Mouse (Mus musculus): ENCODE results near the gene Vav2.

Vav2 gene

GRCm38 (mm10) chr2:27280920-27281611, 145.8 kb downstream of the Vav2 start:
- DNase-seq (ENCODE audit: extremely low spot score, low spot score): peak; percentile 74

GRCm38 (mm10) chr2:27278859-27279258, 148.0 kb downstream of the Vav2 start:
- no peak for DNase-seq (ENCODE audit: extremely low spot score, low spot score)

- DNase-seq (ENCODE audit: extremely low spot score, low spot score): no peak
Measured at GRCm38 (mm10) chr2:27268325-27268724, 158.5 kb downstream of the Vav2 start.

DNA sequence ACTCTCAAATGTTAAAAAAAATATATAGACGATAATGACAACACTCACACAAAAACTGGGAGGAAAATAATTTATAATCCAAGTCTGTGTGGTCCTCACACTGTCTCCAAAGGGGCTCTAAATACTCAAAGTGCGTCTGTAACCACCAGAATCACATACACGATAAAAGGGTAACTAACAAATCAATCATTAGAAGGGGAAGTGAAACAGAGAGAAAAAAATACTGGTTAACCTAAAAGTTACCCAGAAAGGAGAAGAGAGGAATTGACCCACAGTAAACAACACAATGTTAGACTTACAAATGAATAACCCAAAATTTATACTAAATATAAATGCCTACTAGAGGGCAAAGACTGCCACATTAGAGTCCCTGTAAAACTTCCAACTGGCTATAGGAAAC, 161.0 kb downstream of the Vav2 start:
- no peak for DNase-seq (ENCODE audit: extremely low spot score, low spot score)

GRCm38 (mm10) chr2:27262984-27263383, 163.8 kb downstream of the Vav2 start:
- no peak for DNase-seq (ENCODE audit: extremely low spot score, low spot score)

DNA sequence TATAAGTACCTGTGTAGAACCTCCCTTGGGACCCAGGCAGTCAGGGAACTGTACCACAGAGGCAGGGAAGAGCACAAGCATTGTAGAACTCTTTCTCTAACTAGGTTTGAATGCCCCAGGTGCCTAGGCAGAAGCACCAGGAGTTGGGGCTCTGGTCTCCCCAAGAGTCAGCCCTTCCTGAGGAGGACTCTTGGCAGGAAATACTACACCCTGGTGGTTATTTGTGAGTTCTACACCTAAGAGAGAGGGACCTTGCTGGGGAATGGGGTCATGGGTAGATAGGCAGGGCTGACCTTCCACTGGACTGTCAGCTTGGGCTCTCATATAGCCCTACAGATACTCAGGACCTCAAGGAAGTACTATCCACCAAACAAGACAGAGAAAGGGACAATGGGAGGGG, 175.4 kb downstream of the Vav2 start:
- no peak for DNase-seq (ENCODE audit: extremely low spot score, low spot score)

DNA sequence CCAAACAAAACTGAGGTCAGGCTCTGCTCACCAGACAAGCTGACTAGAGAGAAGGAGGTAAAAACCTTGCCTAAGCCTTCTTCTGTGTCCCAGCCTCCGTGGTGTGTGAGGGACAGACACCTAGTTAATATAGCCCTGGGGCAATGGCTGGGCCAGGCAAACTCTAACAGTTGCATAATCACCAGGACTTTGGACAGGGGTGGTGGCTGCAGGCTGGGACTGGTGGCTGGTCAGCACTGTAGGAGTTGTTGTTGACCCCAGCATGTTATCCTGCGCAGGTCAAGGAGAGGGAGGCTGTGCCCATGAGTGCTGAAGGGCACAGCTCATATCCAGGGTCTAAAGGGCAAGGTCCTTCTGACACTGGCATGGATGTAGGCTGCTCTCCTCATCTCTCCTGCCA, 178.6 kb downstream of the Vav2 start, which contains the start of gene Sardh:
Sardh (minus strand) TSS at position 127 of the 400 bp plus-strand sequence.
- no peak for DNase-seq (ENCODE audit: extremely low spot score, low spot score)

DNA sequence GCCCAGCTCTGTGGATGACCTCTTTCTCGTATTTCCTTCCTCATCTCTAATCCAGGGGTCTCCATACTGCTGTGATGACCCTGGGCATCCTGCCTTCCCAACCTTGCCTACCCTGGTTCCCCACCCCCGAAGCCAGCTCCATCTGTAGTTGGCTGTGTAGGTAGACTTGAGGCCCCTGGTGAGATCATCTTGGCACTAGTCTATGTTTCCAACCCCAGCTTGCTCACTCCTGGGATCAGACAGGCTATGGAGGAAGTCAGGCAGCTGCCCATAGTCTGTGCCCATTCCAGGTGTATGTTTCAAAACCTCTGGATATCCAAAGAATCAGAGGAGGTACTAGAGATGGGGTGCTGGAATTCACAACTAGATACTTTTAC, 179.4 kb downstream of the Vav2 start:
- no peak for DNase-seq (ENCODE audit: extremely low spot score, low spot score)

GRCm38 (mm10) chr2:27246712-27247486, 179.9 kb downstream of the Vav2 start:
- DNase-seq (ENCODE audit: extremely low spot score, low spot score): no peak

GRCm38 (mm10) chr2:27245947-27246346, 180.9 kb downstream of the Vav2 start:
- no peak for DNase-seq (ENCODE audit: extremely low spot score, low spot score)

DNA sequence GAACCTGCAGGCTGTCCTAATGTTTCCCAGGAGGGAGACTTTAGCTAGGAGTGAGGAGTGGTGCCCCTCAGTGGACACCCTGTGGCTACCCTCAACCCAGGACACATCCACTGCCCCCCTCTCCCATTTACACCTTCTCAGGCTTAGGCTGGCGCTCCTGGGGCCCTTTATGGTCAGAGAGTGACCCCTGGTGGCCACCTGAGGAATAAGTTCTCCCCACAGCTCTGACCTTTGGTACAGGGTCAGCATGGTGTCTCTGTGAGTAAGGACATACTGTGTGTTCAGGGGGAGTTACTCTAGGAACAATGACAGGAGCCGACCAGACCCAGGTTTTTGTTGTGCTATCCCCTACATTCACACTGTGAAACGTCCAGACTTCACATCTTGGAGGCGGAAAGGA, 189.5 kb downstream of the Vav2 start:
- DNase-seq (ENCODE audit: extremely low spot score, low spot score): peak; percentile 70

GRCm38 (mm10) chr2:27235729-27236128, 191.1 kb downstream of the Vav2 start:
- DNase-seq (ENCODE audit: extremely low spot score, low spot score): peak; percentile 60

DNA sequence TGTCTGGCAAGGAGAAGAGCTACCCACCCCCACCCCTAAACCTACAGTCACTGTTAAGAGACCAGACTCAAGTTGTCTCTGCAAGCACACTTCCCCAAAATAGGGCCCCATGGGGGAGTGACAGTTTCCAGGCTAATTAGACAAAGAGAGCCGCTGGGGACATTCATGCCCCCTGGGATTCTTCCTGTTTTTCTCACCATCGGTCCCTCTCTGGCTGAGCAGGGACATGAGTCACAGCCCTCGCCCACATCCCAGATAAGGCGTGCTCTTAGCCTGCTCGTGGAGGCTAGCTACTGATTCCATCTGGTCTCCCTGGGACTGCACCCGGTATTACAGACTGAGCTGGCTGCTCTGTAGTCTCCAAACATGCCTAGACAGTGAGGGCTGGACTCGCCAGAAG, 194.5 kb downstream of the Vav2 start:
- DNase-seq (ENCODE audit: extremely low spot score, low spot score): no peak

DNA sequence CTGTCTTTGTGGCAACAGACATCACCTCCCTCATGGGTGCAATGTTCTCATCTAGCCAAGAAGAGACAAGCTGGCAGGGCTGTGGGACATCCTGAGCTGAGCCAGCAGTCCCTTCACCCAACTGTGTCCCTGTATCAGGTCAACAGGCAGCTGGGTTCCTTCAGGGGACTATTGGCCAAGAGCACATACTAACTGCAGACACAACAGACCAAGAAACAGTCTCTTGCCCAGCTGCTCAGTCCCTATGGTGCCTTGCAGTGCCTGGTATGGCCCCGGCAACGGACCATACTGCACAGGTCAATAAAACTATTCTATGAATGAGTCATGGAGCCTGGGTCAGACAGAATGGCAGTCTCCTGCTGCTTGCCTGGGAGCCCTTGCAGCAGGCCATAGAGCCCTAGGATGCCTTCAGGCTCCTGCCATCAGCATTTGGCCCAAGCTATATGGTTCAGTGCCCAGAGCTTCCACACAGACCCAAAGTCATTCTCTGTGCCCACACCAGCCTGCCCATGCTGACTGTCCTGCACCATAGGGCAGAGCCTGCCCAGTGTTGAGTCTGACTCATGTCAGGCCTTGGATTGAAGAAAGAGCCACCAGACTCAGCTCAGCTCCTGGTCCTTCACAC, 197.2 kb downstream of the Vav2 start:
- no peak for DNase-seq (ENCODE audit: extremely low spot score, low spot score)

DNA sequence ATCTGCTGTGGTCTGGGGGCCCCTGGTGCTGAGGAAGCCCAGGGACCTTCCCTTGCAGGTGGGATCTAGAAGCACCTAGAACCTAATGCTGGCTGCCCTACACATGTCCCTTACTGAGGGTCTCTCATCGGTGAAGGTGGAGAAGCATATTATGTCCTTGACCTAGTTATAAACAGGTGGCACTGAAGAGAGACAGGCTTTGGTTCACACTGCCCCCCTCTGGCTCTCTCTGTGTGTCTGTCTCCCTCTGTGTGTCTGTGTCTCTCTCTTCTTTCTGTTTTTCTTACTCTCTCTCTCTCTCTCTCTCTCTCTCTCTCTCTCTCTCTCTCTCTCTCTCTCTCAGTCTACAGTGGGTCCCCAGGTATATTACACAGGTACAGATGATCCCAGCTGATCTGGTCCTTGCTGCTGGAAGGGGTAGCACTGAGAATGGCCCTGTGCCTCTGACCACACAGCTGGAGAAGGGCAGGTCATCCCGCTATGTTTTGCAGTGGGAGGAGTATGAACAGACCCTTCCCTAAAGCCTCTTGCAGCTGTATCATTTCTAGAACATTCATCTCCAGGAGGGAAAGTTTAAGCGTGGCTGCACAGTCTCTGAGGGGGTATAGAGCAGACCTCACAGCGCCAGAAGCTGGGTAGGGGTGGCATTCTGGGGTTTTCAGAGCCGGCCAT, 197.9 kb downstream of the Vav2 start:
- no peak for DNase-seq (ENCODE audit: extremely low spot score, low spot score)

DNA sequence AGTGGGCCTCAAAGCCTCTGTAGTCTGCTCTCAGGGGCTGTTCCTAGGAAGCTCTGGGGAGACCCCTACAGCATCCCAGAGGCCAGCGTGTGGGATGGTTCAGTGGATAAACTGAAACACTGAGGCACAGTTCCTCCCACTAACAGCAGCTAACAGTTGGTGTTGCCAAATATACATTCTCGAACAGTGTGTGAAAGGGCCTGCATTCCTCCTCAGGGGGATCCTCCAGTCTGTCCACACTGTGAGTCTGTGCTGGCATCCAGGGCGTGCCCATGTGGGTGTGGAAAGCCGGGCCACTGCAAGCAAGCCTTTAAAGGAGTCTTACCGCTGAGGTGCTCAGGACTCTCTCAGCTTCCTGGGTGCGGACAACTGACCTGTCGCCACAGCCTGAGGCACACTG, 200.3 kb downstream of the Vav2 start:
- DNase-seq (ENCODE audit: extremely low spot score, low spot score): no peak

DNA sequence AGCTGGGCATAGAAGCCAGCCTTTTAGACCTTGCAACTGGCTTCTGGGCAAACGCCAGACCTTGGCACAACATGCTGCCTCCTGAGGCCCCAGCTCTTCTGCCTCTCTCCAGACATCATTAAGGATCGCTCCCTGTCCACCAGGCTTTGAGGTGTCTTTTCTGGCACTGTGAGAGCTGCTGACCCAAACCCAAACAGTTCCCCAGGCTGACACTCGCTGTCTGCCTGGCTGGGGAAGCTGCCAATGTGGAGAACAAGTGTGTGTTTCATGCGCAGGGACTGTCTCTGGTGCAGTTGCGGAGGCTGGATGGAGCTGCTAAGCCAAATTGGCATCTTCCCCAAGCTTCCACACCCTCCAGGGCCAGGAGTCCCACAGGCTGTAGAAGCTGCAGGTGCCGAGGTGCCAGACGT, 203.8 kb downstream of the Vav2 start:
- no peak for DNase-seq (ENCODE audit: extremely low spot score, low spot score)

- no peak for DNase-seq (ENCODE audit: extremely low spot score, low spot score)
Measured at GRCm38 (mm10) chr2:27218569-27218968, 208.3 kb downstream of the Vav2 start.

DNA sequence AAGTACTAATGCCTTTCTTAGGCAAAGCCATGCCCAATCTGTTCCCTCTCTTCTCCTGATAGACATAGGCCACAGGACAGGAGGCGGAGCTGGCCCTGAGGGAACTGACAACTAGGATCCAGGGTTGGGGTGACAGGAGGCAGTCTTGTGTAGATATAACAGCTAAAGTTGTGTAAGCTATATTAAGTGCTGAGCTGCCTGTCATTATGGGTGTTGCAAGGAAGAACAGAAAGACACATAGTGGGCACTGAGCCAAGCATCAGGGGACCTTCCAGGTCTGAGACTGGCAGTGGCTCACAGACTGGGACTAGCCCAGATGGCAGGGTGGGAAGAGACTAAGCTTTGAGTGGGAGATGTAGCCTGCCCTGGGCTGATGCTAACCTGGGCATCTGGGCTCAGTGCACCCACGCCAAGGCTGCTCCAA, 208.7 kb downstream of the Vav2 start:
- DNase-seq (ENCODE audit: extremely low spot score, low spot score): no peak

GRCm38 (mm10) chr2:27215537-27215936, 211.3 kb downstream of the Vav2 start:
- no peak for DNase-seq (ENCODE audit: extremely low spot score, low spot score)

All from neural tube, embryonic 10.5 days (tissue).